Mouse (Mus musculus): ENCODE results near the gene Tbc1d8b.

- TF ChIP-seq POLR2A (IDR thresholded peaks at IDR 0.05; ENCODE audit: low read depth, low read length) (no peak), CTCF (conservative IDR thresholded peaks at IDR 0.05; ENCODE audit: insufficient read depth, insufficient read length, low read depth, low read length) (no peak)
Measured at GRCm38 (mm10) chrX:139781563-139781962, 96.8 kb downstream of the Tbc1d8b start.
